Mouse (Mus musculus): ENCODE measurements at regions not wholly inside any gene's neighbourhood (a gene's known extent, or its start where the extent isn't known, plus 50 kb on each side); places are given as distances from the start of the nearest gene placed in this dataset.

DNA sequence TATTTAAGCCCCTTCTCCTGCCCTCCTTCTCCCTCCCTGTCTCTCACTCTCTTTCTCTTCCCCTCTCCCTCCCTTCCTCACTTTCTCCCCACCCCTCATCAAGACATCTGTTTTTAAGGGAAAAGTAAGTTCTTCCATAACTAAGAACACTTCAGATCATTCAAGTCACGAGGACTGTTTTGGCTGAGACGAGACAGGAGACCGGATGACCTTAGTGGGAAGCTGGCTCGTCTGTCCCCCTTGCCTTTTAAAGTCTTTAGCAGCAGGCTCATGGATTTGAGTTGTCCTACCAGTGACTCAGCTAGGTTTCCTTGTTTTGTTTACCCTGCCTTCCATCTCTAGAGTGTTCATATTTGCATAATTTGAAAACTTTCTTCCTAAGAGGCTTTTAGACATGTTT lies 135.0 kb downstream of the Gm10260 start:
- no peak for TF ChIP-seq CTCF (IDR thresholded peaks at IDR 0.05; ENCODE audit: low read depth, low read length)
- TF ChIP-seq POLR2A (IDR thresholded peaks at IDR 0.05; ENCODE audit: extremely low read depth, insufficient read depth, low read length) = no peak

Data from liver, adult 2 months (tissue).